Mouse (Mus musculus): ENCODE results near the gene Sav1. TPM values are rescaled to one million over a fixed set of nuclear protein-coding genes. Genes with fewer than 3 reads are reported as not detected.
A peak's percentile ranks its signal among the peaks of the same experiment; 100 is the strongest.

The Sav1 gene
- 3.3 and 3.6 TPM in 2 replicates for polyA plus RNA-seq (2014; fragmentation: Nextera tagmentation; extraction: Ambion mirVana)

- Histone ChIP-seq H3K4me3 (replicated peaks; ENCODE audit: low read depth, low read length) (peak within 1 kb of the TSS; percentile 80), H3K27ac (replicated peaks; ENCODE audit: low read depth, low read length) (peak within 1 kb of the TSS; percentile 85), H3K4me2 (ENCODE audit: low read length) (peak within 1 kb of the TSS; percentile 75), H3K36me3 (ENCODE audit: control insufficient read depth, insufficient read depth, low read length) (peaks cover 19% of the 10 kb centered on the region), H3K4me1 (ENCODE audit: control insufficient read depth, insufficient read depth, low read length) (peaks cover 7% of the 10 kb centered on the region; the same call in 1 of the 2 replicates), H3K27me3 (ENCODE audit: control insufficient read depth, insufficient read depth, low read length) (no peaks in the 10 kb centered on the region), H3K9me3 (ENCODE audit: control insufficient read depth, low read length) (no peaks in the 10 kb centered on the region), H3K9ac (replicated peaks; ENCODE audit: low read length) (peak within 1 kb of the TSS; percentile 83)
- ATAC-seq (ENCODE audit: low FRiP score, low TSS enrichment) (peak; percentile 94), DNase-seq (peak; percentile 94)
- under 1% methylated on average over 96 of the region's 102 CpGs for WGBS
Observed at GRCm38 (mm10) chr12:69986786-69987497, at the start of gene Sav1. TSS of gene Sav1 (minus strand) at chr12:69987002.

DNA sequence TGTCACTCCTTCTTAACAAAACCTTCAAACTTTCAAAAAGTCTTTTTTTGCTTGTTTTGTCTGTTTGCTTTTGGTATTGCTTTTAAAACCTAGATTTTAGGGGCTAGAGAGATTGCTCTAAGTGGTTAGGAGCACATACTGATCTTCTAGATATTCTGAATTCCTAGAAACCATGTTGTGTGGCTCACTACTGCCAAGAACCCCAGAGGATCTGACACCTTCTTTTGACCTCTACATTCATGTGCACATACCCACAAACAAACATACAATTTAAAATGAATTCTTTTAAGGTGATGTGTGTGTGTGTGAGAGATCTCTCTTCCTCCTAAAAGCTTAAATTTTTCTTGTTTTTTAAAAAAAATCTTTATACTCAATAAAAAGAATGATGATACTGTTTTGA lies 39.4 kb upstream of the Sav1 start:
- no peak overlapping the region for H3K9ac ChIP-seq (replicated peaks; ENCODE audit: low read length)
- H3K36me3 ChIP-seq (ENCODE audit: control insufficient read depth, insufficient read depth, low read length): peaks cover 65% of the 10 kb centered on the region

GRCm38 (mm10) chr12:70025431-70025830 lies 38.6 kb upstream of the Sav1 start:
- ATAC-seq (ENCODE audit: low FRiP score, low TSS enrichment): no peak

More for the DNA sequence above, 39.4 kb upstream of the Sav1 start:
- Histone ChIP-seq H3K9me3 (ENCODE audit: control insufficient read depth, low read length) (no peaks in the 10 kb centered on the region), H3K27ac (replicated peaks; ENCODE audit: low read depth, low read length) (no peak overlapping the region), H3K27me3 (ENCODE audit: control insufficient read depth, insufficient read depth, low read length) (no peaks in the 10 kb centered on the region), H3K4me3 (replicated peaks; ENCODE audit: low read depth, low read length) (no peak overlapping the region), H3K4me1 (ENCODE audit: control insufficient read depth, insufficient read depth, low read length) (no peaks in the 10 kb centered on the region), H3K4me2 (ENCODE audit: low read length) (no peak overlapping the region)
- no peak for DNase-seq
- ATAC-seq (ENCODE audit: low FRiP score, low TSS enrichment): no peak

GRCm38 (mm10) chr12:70023580-70023979 lies 36.8 kb upstream of the Sav1 start:
- Histone ChIP-seq H3K9ac (replicated peaks; ENCODE audit: low read length) (no peak overlapping the region), H3K4me1 (ENCODE audit: control insufficient read depth, insufficient read depth, low read length) (no peaks in the 10 kb centered on the region), H3K36me3 (ENCODE audit: control insufficient read depth, insufficient read depth, low read length) (peaks cover 68% of the 10 kb centered on the region), H3K9me3 (ENCODE audit: control insufficient read depth, low read length) (no peaks in the 10 kb centered on the region), H3K4me2 (ENCODE audit: low read length) (no peak overlapping the region), H3K27ac (replicated peaks; ENCODE audit: low read depth, low read length) (no peak overlapping the region), H3K27me3 (ENCODE audit: control insufficient read depth, insufficient read depth, low read length) (no peaks in the 10 kb centered on the region), H3K4me3 (replicated peaks; ENCODE audit: low read depth, low read length) (no peak overlapping the region)
- no peak for ATAC-seq (ENCODE audit: low FRiP score, low TSS enrichment)
- WGBS: 95% methylated on average over 4 of the region's 4 CpGs
- DNase-seq: no peak

More at GRCm38 (mm10) chr12:70025431-70025830, 38.6 kb upstream of the Sav1 start:
- Histone ChIP-seq H3K36me3 (ENCODE audit: control insufficient read depth, insufficient read depth, low read length) (peaks cover 64% of the 10 kb centered on the region), H3K4me3 (replicated peaks; ENCODE audit: low read depth, low read length) (no peak overlapping the region), H3K9ac (replicated peaks; ENCODE audit: low read length) (no peak overlapping the region), H3K9me3 (ENCODE audit: control insufficient read depth, low read length) (no peaks in the 10 kb centered on the region), H3K4me1 (ENCODE audit: control insufficient read depth, insufficient read depth, low read length) (no peaks in the 10 kb centered on the region), H3K27me3 (ENCODE audit: control insufficient read depth, insufficient read depth, low read length) (no peaks in the 10 kb centered on the region), H3K4me2 (ENCODE audit: low read length) (no peak overlapping the region), H3K27ac (replicated peaks; ENCODE audit: low read depth, low read length) (no peak overlapping the region)
- DNase-seq: no peak
- WGBS: 91% methylated on average over 6 of the region's 6 CpGs

DNA sequence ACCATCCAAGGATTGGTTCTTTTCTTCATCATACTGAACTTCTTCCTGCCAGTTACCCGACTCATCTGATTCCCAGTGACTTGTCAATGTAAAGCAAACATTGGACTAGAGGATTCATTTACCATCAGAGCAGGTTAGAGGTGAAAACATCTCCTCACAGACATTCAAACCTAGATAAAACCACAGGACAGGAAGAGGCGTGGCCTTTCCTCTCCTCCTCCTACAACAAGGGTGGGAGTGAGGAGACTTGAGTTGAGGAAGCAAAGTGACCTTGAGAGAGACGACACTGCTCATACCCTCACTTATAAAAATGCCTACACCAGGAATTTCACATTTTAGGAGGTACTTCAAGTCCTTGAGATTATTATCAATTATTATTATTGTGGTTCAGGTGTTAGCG lies 31.4 kb upstream of the Sav1 start:
- Histone ChIP-seq H3K36me3 (ENCODE audit: control insufficient read depth, insufficient read depth, low read length) (peaks cover 68% of the 10 kb centered on the region), H3K4me2 (ENCODE audit: low read length) (no peak overlapping the region), H3K4me3 (replicated peaks; ENCODE audit: low read depth, low read length) (no peak overlapping the region), H3K27me3 (ENCODE audit: control insufficient read depth, insufficient read depth, low read length) (no peaks in the 10 kb centered on the region), H3K9me3 (ENCODE audit: control insufficient read depth, low read length) (no peaks in the 10 kb centered on the region), H3K27ac (replicated peaks; ENCODE audit: low read depth, low read length) (no peak overlapping the region), H3K4me1 (ENCODE audit: control insufficient read depth, insufficient read depth, low read length) (no peaks in the 10 kb centered on the region), H3K9ac (replicated peaks; ENCODE audit: low read length) (no peak overlapping the region)
- ATAC-seq (ENCODE audit: low FRiP score, low TSS enrichment) (no peak), DNase-seq (no peak)
- WGBS: 87% methylated on average over 4 of the region's 4 CpGs

GRCm38 (mm10) chr12:70015936-70016335 lies 29.1 kb upstream of the Sav1 start:
- ATAC-seq (ENCODE audit: low FRiP score, low TSS enrichment) (no peak), DNase-seq (no peak)
- no peak overlapping the region for H3K27ac ChIP-seq (replicated peaks; ENCODE audit: low read depth, low read length)
- no peaks in the 10 kb centered on the region for H3K9me3 ChIP-seq (ENCODE audit: control insufficient read depth, low read length)
- no peaks in the 10 kb centered on the region for H3K27me3 ChIP-seq (ENCODE audit: control insufficient read depth, insufficient read depth, low read length)
- 82% methylated on average over 4 of the region's 4 CpGs for WGBS
- H3K36me3 ChIP-seq (ENCODE audit: control insufficient read depth, insufficient read depth, low read length): peaks cover 61% of the 10 kb centered on the region
- no peaks in the 10 kb centered on the region for H3K4me1 ChIP-seq (ENCODE audit: control insufficient read depth, insufficient read depth, low read length)
- no peak overlapping the region for H3K4me2 ChIP-seq (ENCODE audit: low read length)
- H3K9ac ChIP-seq (replicated peaks; ENCODE audit: low read length): no peak overlapping the region
- H3K4me3 ChIP-seq (replicated peaks; ENCODE audit: low read depth, low read length): no peak overlapping the region

- no peaks in the 10 kb centered on the region for H3K9me3 ChIP-seq (ENCODE audit: control insufficient read depth, low read length)
- peaks cover 31% of the 10 kb centered on the region for H3K36me3 ChIP-seq (ENCODE audit: control insufficient read depth, insufficient read depth, low read length)
- no peak overlapping the region for H3K27ac ChIP-seq (replicated peaks; ENCODE audit: low read depth, low read length)
- no peak for DNase-seq
- no peaks in the 10 kb centered on the region for H3K27me3 ChIP-seq (ENCODE audit: control insufficient read depth, insufficient read depth, low read length)
- H3K4me2 ChIP-seq (ENCODE audit: low read length): no peak overlapping the region
- no peaks in the 10 kb centered on the region for H3K4me1 ChIP-seq (ENCODE audit: control insufficient read depth, insufficient read depth, low read length)
- no peak overlapping the region for H3K4me3 ChIP-seq (replicated peaks; ENCODE audit: low read depth, low read length)
- ATAC-seq (ENCODE audit: low FRiP score, low TSS enrichment): no peak
- no peak overlapping the region for H3K9ac ChIP-seq (replicated peaks; ENCODE audit: low read length)
- WGBS: 46% methylated on average over 5 of the region's 5 CpGs
Observed at GRCm38 (mm10) chr12:70011681-70012080, 24.9 kb upstream of the Sav1 start.

DNA sequence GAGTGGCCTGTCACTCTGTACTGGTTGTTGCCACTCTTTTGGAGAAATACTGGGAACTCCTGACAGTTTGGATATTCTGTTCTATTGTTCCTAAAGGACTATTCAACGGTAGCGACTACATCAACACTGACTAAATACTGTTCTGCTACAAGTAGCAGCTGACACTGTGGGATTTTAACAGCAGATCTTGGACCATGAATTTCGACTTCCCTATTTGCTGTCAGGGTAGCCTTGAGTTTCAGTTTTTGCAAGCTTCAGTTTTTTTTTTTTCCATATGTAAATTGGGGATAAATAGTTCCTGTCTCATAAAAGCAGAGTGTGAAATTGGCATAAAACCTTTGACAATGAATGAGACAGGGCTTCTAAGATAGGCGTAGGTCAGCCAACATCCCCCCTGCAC lies 23.6 kb upstream of the Sav1 start:
- Histone ChIP-seq H3K27me3 (ENCODE audit: control insufficient read depth, insufficient read depth, low read length) (no peaks in the 10 kb centered on the region), H3K9ac (replicated peaks; ENCODE audit: low read length) (no peak overlapping the region), H3K36me3 (ENCODE audit: control insufficient read depth, insufficient read depth, low read length) (peaks cover 18% of the 10 kb centered on the region), H3K4me3 (replicated peaks; ENCODE audit: low read depth, low read length) (no peak overlapping the region), H3K9me3 (ENCODE audit: control insufficient read depth, low read length) (no peaks in the 10 kb centered on the region), H3K4me1 (ENCODE audit: control insufficient read depth, insufficient read depth, low read length) (no peaks in the 10 kb centered on the region), H3K4me2 (ENCODE audit: low read length) (no peak overlapping the region), H3K27ac (replicated peaks; ENCODE audit: low read depth, low read length) (no peak overlapping the region)
- ATAC-seq (ENCODE audit: low FRiP score, low TSS enrichment): no peak
- DNase-seq: no peak
- 88% methylated on average over 4 of the region's 4 CpGs for WGBS

DNA sequence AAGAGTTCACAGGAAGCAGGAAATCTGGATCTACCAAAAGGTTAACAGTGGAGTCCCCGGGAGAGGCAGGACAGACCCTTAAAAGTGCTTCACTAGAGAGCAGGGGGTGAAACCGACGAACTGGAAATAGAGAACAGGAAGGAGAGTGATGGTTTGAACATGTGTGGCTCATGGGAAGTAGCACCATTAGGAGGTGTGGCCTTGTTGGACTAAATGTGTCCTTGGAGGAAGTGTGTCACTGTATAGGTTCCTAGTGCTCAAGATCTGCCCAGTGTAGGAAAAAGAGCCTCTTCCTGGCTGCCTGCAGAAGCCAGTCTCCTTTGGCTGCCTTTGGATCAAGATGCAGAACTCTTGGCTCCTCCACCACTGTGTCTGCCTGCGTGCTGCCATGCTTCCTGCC lies 18.3 kb upstream of the Sav1 start:
- Histone ChIP-seq H3K36me3 (ENCODE audit: control insufficient read depth, insufficient read depth, low read length) (no peaks in the 10 kb centered on the region), H3K27ac (replicated peaks; ENCODE audit: low read depth, low read length) (no peak overlapping the region), H3K4me3 (replicated peaks; ENCODE audit: low read depth, low read length) (no peak overlapping the region), H3K9ac (replicated peaks; ENCODE audit: low read length) (no peak overlapping the region), H3K4me1 (ENCODE audit: control insufficient read depth, insufficient read depth, low read length) (no peaks in the 10 kb centered on the region), H3K27me3 (ENCODE audit: control insufficient read depth, insufficient read depth, low read length) (no peaks in the 10 kb centered on the region), H3K4me2 (ENCODE audit: low read length) (no peak overlapping the region), H3K9me3 (ENCODE audit: control insufficient read depth, low read length) (no peaks in the 10 kb centered on the region)
- WGBS: 89% methylated on average over 4 of the region's 4 CpGs
- DNase-seq (no peak), ATAC-seq (ENCODE audit: low FRiP score, low TSS enrichment) (no peak)

Measured in midbrain, embryonic 14.5 days (tissue).